Mouse (Mus musculus) cerebellum, adult (tissue): Measurements from ENCODE around the gene Msi2.

Source experiments
- ATAC-seq: cut with Nextera tagmentation; 2 replicates; pipeline ENCODE4 v1.9.2; 2017; ENCODE audit warnings: mild to moderate bottlenecking, moderate library complexity, mixed read lengths; ENCODE audit not compliant: insufficient number of reproducible peaks, low FRiP score, low TSS enrichment

Msi2 gene

GRCm38 (mm10) chr11:88551034-88551433 lies 167.3 kb downstream of the Msi2 start:
- no peak for ATAC-seq

GRCm38 (mm10) chr11:88550083-88550907 lies 168.0 kb downstream of the Msi2 start:
- ATAC-seq: no peak

DNA sequence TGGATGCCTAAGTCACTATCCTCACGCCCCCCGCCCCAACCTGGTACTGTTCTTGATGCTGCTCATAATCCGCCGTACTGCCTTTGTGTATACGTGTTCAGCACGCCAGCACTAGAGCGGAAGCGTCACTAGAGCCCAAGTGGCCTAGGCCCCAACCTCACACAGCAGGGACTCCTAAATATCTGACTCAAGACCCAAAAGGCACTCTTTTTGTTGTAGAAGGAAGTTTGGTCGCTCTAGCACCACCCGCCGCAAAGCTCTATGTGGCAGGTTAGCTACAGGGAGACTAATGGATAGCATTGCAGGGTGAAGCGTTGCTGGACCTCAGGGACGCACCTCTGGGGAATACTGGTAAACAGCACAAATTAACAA lies 168.8 kb downstream of the Msi2 start:
- ATAC-seq: no peak

DNA sequence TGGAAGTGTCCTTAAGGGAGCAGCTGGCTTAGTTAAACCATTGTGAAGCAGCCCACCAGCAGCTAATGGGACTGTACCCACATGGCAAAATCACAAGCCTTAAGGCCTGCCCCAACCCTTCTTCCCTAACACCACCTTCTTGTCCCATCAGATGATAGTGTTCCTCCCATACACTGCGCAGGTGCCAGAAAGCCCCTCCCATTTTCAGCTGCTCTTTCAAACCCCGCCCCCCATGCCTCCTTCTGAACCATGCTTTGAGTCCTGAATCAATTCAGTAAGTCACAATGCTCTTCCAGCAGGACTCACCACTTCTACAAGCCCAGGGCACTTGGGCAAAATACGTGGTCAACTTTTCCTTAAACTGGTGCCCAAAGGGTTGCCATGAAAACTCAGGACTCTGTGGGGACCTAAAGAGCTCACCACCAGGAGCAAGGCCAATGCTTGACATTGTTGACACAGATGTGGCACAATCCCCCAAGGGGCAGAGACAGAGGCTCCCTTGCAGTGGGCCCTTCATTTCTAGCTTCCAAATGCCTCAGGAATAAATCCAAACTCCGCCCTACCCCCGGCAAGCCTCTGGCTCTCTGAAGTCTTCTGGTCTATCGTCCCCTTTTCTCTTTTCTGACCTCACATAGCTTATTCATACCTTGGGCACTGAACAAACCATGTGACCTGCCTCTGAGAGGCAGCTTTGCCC lies 169.3 kb downstream of the Msi2 start:
- no peak for ATAC-seq

DNA sequence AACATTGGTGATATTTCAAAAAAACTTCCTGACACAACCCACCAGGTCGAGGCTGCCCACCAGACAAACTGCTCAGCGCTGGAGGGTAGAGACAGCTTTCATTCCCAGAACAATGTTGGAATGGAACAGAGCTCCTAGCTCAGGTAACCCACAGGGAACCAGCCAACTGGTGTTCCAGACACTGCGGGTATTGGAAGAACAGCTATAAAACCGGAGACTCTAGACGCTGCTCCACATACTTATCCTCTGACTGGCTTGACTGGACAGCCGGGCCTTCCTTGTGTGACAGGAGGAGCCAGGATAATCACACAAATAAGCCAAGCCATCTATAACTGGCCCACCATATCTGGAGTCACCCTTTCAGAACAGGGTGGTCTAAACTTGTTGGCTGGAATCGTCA lies 169.9 kb downstream of the Msi2 start:
- ATAC-seq: no peak

DNA sequence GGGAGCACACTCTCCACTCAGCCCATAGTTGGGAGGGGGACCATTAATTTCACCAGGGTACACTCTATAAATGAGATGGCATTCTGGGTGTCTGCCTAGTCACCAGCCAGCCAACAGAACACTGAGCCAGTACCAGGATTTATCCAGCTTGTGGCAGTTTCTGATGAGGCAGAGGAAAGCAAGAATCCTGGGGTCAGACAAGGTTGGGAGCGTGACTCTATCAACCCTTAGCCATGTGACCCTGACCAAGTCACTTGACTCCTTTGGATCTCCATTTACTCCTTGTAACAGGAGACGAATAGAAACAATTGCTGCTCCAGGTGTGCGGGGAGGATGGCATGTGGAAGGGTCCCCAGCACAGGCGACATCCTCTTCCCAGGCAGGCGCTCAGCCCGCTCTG lies 174.5 kb downstream of the Msi2 start:
- no peak for ATAC-seq

GRCm38 (mm10) chr11:88542817-88543216 lies 175.5 kb downstream of the Msi2 start:
- no peak for ATAC-seq

GRCm38 (mm10) chr11:88541666-88542639 lies 176.4 kb downstream of the Msi2 start:
- no peak for ATAC-seq

DNA sequence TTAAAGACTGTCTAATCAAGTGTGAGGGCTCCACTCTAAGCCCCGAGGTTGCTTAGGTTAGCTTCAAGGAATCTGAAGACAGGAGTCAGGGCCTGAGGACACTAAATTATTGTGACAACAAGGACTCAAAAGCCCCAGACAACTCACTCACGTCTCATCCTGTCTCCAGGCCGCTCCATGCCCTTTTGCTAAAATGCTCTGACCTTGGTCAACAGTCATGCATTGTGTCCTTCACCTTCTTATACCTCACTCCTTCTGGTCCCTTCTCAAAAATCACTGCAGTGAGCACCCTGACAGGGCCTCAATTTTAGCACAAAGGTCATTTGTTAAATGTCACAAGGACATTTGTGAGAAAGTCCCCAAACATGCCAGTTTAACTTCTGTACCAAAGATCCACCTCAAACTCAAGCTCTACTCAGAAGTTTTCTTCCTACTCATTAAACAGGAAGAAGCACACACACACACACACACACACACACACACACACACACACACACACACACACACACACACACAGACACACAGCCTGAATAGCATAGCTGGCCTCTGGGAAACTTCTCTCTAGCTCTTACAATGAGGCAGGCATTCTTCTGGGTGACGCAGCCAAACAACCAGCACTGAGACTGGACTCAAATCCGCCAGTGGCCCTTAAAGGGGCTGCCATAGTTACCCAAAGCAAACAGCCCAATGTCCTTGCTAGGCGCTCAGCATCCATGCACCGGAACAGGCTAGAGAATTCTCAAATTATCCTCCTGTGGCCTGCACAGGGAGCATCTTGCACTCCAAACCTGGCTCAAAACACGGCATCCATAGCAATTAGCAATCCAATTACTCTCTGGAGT lies 178.5 kb downstream of the Msi2 start:
- ATAC-seq: no peak

DNA sequence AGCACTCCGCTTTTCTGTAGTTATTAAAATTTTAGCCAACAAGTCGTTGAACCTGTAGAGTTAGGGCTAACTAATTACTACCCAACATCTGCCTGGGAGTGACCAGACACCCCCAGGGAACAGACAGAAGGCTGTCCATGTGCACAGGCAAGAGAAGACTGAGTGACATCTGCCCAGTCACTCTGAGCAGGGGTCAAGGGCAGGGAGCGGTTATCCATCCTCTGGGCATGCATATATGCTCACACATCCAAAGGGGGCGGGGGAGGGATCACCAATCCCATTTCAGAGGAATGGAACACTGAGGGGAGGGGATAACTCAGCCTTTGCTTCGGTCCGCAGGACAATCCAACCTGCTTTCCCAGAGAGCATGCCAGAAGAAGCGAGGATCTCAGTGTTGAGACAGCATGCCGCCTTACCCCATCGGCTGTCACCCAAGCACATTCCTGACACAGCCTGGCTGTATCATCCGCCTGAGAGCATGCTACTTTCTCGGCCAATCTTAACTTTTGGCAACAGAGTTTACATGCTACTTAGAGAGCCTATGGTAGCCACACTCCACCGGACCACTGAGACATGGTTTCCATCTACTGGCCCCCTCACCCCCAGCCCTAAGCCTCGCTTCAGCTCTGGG lies 179.5 kb downstream of the Msi2 start:
- ATAC-seq: no peak

- no peak for ATAC-seq
Observed at GRCm38 (mm10) chr11:88537344-88537743, 181.0 kb downstream of the Msi2 start.

DNA sequence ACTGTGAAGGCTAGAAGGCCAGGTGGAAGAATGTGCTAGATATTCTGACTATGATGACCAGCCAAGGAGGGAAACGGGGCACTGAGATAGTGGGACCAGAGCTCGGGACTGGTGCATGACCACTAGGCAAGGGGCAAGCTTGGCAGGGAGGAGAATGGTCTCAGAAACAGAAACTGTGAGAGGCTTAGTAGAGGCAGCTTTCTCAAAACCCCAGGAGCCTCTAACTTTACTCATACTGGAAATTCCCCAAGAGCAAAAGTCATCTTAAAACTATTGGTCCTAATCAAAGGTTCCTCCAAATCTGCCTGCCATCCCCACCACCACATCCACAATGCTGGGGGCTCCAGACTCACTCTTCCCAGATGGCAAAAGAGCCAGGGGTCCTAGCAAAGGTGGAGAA lies 181.5 kb downstream of the Msi2 start:
- ATAC-seq: no peak

DNA sequence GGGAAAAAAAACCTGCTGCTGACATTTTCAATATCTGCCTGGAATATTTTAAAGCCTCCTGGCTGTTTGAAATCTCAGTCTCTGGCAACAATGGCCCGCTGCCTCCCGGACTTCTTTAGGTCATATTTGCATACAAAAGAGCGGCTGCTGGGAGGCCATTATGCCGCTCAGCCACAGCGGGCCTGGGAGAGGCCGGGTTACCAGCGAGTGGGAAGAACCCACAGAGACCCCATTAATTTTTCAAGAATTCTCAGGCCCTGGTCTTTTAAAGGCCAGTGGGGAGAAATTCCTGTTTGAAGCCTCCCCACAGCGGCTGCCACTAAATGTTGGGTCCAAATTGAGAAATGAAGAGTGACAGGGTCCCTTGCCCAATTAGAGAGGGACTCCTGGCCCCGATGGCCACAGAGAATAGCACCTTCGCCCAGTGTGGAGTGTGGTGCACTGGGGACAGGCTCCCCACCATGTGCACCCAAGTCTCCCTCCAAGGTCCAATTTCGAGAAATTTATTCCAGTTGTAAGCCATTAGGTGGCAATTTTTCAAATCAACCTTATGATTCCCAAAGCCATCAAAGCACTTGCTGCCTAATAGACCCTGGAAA lies 183.9 kb downstream of the Msi2 start:
- no peak for ATAC-seq

- no peak for ATAC-seq
Observed at GRCm38 (mm10) chr11:88532016-88532415, 186.3 kb downstream of the Msi2 start.

- no peak for ATAC-seq
Observed at GRCm38 (mm10) chr11:88530032-88530431, 188.3 kb downstream of the Msi2 start.

DNA sequence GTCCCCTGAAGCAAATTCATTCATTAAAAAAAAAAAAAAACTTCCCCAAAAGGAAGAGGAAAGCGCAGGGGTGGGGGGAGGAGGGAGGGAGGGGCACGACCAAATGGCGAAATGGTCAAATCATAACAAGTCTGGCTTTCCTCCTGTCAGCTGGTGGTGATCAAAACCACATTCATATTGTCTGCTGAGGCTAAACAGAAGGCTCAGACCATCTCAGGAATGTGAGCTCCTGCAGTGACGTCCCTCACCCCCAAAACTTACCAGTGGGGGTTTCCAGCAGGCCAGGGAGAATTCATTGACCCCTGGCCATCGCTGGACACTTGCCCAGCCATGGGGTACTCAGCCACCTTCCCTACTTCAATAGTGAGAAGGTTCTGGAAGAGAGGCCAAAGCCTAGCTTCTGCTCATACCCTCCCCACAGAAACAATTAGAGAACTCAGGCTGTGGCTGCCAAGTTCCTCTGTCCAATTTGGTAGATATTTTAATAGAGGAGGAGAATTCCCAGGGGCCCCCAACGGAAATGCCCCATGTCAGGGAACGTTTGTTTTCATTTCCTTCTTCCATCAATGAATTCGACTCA lies 189.7 kb downstream of the Msi2 start:
- no peak for ATAC-seq

DNA sequence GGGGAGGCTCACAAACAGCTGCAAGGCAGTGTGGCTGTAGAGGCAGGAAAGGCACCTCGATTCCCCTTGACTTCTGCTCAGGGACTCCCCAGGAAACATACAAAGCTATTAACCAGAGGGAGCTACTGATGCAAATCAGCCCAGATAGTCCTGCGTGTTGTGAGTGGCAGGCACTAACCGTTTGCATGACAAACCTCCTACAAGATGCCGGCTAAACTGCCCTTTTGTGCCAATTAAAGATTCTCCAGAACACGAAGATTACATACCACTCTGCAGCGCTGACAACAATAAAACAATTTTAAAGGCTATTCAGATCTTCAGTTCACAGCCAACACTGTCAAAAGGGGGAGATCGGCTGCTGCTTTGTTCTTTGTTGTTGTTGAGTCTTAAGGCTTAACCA lies 191.6 kb downstream of the Msi2 start:
- no peak for ATAC-seq

DNA sequence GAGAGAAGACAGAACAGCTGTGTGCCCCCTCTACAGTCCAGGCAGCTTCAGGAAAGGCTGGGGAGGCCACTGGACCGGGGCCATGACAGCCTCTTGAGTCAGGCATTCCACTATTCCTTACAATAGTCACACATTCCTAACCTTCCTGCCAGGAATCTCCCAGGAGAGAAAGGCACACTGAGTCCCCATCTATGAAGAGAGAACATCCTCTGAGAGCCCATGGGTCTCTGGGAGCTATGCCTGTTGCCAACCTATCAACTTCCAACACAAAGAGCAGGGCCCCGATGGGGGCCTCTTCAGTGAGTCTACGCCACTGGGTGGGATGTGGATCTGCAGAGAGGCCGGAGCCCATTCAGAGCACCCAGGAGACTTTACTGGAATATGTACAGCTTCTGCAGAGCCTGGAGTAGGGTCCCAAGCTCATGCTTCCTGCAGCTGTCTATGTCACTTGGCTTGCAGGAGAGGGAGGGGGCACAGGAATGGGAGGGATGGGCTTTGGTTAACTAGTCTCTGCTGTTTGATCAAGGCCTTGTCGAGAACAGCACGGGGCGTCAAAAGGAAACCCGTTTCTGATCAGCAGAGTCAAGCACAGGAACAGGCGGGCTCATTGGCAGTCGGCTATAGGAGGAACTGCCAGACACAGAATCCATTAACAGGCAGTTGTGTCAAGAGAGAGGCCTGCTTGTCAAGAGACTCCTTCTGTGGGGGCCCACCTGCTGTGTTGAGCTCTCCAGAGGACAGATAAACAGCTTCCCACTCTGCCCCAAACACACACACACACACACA lies 193.3 kb downstream of the Msi2 start:
- no peak for ATAC-seq
